Mouse (Mus musculus) kidney, adult 11 months (tissue): ENCODE measurements around the gene Kmt2b.

Experiments
- DNase-seq: peaks from one replicate; pipeline ENCODE4 v3.0.0; 2022

Kmt2b gene

DNA sequence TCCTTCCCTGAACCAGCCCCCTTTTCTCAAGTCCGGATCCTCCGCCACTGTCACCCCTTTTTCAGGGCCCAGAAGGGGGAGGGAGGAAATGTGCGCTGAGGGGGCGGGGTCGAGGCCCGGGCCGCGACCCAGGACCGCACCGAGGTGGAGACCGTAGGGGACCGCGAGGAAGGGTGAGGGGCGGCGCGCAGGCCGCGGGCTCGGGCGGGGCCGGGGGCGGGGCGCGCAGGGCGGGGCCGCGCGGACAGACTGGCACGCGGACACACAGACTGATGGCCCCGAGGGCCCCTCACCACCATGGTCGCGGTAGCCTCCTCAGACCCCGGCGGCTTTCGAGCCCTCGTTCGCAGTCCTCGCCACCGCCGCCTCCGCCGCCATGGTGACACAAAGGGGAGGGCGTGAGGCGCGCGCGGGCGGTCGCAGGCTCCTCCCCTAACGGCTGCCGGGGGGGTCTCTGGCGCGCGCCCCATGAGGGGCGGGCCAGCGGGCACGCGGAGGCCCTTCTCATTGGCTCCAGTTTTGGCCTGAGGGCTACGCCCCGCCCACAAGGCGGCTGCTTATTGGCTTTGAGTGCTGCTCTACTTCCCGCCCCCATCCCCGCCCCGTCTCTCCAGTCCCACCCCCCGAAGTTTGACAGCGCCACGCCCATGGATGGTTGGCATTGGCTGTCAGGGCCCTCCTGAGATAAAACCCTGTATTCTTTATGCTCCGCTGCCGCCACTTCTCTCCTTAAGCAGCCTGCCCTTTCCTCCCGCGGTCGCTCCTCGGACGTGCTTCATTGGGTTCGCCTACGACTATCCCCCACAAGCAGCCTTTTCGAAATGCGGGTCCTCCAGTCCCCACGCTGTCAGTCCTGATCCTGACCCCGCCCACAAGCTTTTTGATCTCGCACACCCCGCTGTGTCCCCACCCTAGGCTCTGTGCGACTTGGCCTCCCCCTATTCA, 53.6 kb downstream of the Kmt2b start, which contains the start of gene Arhgap33:
Gene Arhgap33, minus strand, starts transcription at position 428 of the 945 bp plus-strand sequence.
- DNase-seq, result peak; percentile 95

DNA sequence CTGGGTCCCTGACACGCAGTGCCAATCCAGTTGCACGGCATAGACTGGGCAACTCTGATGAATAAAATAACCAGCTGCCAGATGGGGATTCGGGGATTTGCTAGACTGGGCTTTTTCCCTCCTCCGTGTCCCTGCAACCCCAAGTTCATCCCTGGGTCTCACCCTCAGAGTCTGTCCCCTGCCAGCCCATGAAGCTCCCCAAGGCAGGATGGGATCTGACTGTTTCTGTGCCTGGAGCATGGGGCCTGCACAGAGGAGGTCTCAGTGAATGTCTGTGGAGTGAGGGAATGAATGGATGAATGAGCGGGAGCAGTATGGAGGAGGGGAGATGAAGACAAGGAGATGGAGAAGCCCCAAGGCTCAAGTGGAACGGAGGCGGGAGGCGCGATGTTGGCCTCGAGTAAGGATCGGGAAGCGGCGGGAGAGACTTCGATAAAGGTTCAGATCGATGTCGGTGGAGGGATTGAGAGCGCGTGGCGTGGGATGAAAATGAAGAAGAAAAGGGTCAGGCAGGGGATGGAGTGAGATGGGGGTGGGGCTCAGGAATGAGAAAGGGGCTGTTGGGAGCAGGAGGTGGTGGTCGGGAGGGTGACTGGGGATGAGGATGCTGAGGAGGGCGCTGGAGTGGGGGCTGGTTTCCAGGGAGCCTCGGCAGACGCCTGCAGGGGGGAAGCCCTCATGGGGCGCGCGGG, 54.4 kb downstream of the Kmt2b start:
- DNase-seq, result no peak

DNA sequence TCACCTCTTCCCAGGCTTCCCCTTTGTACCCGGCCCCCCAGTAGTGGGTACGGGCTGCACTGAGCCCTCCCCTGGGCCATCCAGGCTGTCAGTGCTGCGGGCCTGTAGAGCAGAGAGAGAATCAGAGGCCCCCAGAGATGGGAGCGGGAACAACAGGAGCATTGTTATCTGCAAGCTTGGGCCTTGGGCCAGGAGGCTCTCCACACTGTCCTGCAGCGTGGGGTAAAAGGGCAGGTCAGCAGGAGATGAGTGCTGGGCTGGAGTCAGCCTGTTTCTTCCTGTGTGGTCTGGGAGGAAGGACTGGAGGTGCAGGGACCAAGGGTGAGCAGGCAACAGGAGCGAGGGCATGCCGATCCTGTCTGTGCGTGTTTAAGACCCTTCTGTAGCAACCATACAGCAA, 55.6 kb downstream of the Kmt2b start:
- DNase-seq, result peak; percentile 74

DNA sequence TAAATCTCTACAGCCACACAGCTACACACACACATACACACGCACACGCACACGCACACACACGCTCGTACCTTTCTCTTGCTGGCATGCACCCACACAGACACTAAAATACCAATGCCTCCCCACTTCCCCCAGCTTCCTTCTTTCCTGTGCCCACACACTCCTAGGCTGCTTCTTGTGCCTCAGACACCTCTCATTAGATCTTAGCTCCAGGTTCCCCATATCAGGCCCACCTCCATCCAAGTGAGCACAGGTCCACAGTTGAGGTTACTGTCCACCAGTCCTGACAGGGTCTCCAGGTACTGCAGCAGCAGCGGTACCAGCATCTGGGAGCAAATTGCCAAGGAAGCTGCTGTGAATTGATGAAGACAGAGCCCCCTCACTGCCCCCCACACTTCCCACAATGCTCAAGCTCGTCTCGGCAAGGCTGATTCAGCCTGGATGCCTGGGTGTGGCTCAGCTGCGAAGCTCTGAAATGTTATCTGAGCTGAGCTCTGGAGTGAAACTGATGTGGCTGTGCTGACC, 57.2 kb downstream of the Kmt2b start:
- no peak for DNase-seq

DNA sequence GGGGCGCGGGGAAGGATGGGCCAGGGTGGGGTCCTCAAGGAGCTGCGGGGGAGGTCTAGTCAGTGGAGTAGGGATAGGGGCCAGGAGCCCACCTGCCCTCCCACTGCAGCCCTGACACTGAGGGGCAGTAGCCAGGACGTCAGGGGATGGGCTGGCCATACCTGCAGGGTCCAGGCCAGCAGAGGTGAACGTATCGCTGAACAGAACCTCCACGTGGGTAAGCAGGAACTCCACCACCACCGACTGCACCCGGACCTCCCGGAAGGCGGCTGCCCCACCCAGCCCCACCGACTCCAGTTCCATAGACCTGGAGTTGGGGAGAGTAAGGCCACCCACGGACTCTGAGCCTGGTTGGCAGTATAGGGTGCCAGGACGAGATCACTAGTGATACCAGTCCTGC, 61.5 kb downstream of the Kmt2b start:
- DNase-seq, result no peak

DNA sequence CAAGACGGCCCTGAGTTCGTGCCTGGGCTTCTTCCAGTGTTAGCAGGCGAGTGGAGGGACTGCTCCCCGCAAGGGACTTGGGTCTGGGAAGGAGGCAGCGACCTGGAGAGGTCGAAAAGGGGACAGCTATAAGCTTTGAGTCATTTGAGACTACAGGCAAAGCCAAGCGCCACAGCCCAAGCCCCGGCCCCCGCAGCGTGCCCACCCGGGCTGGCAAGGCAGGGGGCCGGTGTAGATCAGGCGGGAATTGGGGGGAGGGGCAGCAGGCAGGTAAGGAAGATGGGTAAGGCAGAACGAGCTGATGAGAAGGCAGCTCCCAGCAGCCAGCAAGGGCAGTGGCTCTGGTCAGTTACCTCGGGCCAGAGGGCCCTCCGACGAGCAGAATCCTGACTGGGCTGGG, 62.1 kb downstream of the Kmt2b start:
- DNase-seq, result no peak

DNA sequence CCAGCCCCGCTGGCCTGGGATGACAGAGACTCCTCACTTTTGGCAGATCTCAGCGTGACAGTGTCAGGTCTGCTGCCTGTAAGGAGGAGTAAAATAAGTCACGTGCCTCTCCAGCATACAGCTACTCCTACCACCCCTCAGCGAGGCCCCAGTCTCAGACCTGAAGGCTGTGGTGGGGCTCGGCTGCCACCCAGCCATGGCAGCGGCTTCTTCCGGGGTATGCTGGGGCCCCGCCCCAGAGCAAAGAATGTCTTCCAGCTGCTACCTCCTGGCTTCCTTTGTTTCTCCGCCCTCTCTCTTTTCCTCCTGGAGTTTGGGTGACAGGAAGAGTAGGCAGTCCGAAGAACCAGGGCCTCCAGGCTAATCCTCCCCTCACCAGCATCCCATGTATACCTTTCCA, 62.6 kb downstream of the Kmt2b start:
- DNase-seq, result no peak

DNA sequence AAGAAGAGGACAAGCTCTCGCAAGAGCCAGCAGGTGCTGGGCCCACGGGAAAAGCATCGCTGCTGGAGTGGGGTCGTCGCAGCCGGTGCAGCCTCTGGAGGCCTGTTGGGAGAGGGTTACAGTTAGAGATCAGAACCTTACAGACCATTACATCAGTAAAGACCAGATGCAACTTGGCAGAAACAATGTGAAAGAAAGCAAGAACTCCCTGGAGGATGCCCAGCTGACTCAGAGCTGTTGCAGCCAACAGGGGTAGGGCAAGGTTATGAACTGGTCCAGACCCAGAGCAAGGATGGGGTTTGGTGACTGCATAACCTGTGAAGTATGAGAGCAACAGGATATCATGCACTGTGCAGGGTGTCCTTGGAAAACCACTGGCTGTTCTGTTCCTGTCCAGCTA, 64.0 kb downstream of the Kmt2b start:
- no peak for DNase-seq

DNA sequence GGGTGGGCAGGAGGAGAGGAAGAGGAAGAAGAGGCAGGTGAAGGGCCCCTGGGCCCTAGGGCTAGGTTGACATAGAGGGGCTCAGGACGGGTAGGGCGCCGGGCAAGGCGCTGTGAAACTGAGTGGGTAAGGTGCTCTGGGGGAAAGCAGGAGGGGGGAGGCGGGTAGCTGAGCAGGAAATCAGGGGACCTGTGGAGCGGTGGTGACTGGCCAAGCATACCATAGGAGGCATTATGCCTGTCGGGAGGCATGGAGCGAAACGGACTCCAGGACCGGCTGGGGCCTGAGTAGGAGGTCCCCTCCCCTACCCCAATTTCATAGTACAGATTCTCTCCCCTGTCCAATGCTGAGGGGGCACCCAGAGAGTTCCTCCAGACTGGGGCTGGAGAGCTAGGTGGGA, 65.7 kb downstream of the Kmt2b start:
- DNase-seq, result no peak

DNA sequence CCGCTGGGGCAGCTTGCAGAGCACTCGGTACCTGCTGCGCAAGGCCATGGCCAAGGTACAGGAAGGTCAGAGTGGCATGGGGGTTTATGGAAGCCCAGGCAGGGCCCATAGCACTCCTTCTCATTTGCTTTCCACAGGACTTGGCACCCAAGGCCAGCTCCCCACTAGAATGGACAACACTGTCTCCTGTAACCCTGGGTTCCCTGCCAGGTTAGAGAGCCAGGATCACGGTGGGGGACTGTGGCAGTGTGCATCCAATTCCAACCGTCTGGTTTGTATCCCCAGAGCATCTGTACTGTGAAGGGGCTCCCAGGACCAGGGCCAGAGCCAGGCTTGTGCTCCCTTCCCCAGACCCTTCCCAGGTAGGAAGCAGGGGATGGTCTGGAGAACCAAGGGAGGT, 67.7 kb downstream of the Kmt2b start:
- no peak for DNase-seq

DNA sequence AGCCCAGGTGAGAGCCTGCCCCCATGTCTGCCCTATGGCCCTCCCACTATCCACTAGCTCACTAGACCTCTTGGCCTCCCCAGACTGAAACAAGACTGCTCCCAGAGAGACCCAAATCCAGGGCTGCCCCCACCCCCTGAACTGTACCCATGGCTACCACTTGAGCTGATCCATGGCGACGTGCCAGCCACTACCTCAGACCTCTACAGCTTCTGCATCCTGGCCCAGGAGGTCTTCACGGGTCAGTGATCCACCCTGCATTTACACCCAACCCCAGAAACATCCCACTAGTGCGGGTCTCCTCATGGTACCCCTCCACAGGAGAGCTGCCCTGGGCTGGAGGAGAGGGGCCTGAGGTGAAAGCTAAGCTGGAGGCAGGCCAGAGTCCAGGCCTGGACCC, 68.1 kb downstream of the Kmt2b start:
- peak; percentile 36 for DNase-seq
